Mouse (Mus musculus) stomach, embryonic 14.5 days (tissue): Measurements from ENCODE around the gene Tm4sf1. TPM values are rescaled to one million over a fixed set of nuclear protein-coding genes. Genes with fewer than 3 reads are reported as not detected.

Source experiments
- ATAC-seq: fragments of 200-750 bp; cut with Nextera tagmentation; 2 replicates; pipeline ENCODE4 v1.8.0; 2017; ENCODE audit warnings: low read depth, moderate TSS enrichment; ENCODE audit not compliant: insufficient number of reproducible peaks, insufficient read depth, low FRiP score
- H3K27ac ChIP-seq: fragments of 300-500 bp; sonication (generic); 2 replicates; pipeline ENCODE4 v1.5.1; 2014; ENCODE audit warnings: mild to moderate bottlenecking, low read length, moderate library complexity, mixed read lengths
- H3K27me3 ChIP-seq: fragments of 300-500 bp; sonication (generic); 2 replicates; pipeline ENCODE4 v1.6.1; 2014; ENCODE audit warnings: low read length, control low read depth, mixed read lengths; ENCODE audit not compliant: control insufficient read depth, insufficient read depth
- H3K36me3 ChIP-seq: fragments of 300-500 bp; sonication (generic); 2 replicates; pipeline ENCODE4 v1.6.1; 2014; ENCODE audit warnings: mild to moderate bottlenecking, control low read depth, low read length, moderate library complexity, mixed read lengths; ENCODE audit not compliant: control insufficient read depth, insufficient read depth
- H3K4me1 ChIP-seq: fragments of 300-500 bp; sonication (generic); 2 replicates; pipeline ENCODE4 v1.6.1; 2014; ENCODE audit warnings: low read length, control low read depth, mixed read lengths; ENCODE audit not compliant: control insufficient read depth, insufficient read depth
- H3K4me2 ChIP-seq: fragments of 300-500 bp; sonication (generic); replicated peaks from 2 replicates; pipeline ENCODE4 v1.6.1; 2014; ENCODE audit warnings: low read depth, low read length, control low read depth
- H3K4me3 ChIP-seq: fragments of 300-500 bp; sonication (generic); 2 replicates; pipeline ENCODE4 v1.5.1; 2014; ENCODE audit warnings: low read depth, low read length, control low read depth
- H3K9ac ChIP-seq: fragments of 300-500 bp; sonication (generic); replicated peaks from 2 replicates; pipeline ENCODE4 v1.6.1; 2014; ENCODE audit warnings: low read depth, mild to moderate bottlenecking, control low read depth, low read length, moderate library complexity, mixed read lengths
- H3K9me3 ChIP-seq: fragments of 300-500 bp; sonication (generic); 2 replicates; pipeline ENCODE4 v1.6.1; 2016; ENCODE audit warnings: low read depth, low read length, control low read depth; ENCODE audit not compliant: control insufficient read depth
- WGBS: fragments of 180-500 bp; shearing (Covaris S2); extraction: QIAGEN DNeasy Blood & Tissue Kit; methylation state at CpG from one replicate; pipeline ENCODE4 v1.1.7; 2014; 5-methylcytosine and 5-hydroxymethylcytosine counted together
- polyA plus RNA-seq: library from polyadenylated mRNA; unstranded; fragments of >200 nt; fragmentation: Nextera tagmentation; extraction: Ambion mirVana; gene quantifications from 2 replicates; pipeline ENCODE4 v1.2.1, GENCODE M21; 2014

The Tm4sf1 gene
- polyA plus RNA-seq, 1 experiment from 2014 or later = 46.2 TPM

GRCm38 (mm10) chr3:57305564-57305963 is 3.8 kb upstream of the Tm4sf1 start:
- no peak for ATAC-seq
- Histone ChIP-seq H3K4me1 (no peaks in the 10 kb centered on the region), H3K4me3 (no peak overlapping the region), H3K27ac (no peak overlapping the region), H3K27me3 (no peaks in the 10 kb centered on the region), H3K9me3 (no peaks in the 10 kb centered on the region), H3K4me2 (no peak overlapping the region), H3K36me3 (no peaks in the 10 kb centered on the region), H3K9ac (no peak overlapping the region)
- 62% methylated on average over 4 of the region's 4 CpGs for WGBS

- no peaks in the 10 kb centered on the region for H3K4me1 ChIP-seq
- 68% methylated on average over 5 of the region's 5 CpGs for WGBS
- H3K4me2 ChIP-seq = no peak overlapping the region
- no peak for ATAC-seq
- no peaks in the 10 kb centered on the region for H3K27me3 ChIP-seq
- no peaks in the 10 kb centered on the region for H3K36me3 ChIP-seq
- H3K9ac ChIP-seq = no peak overlapping the region
- H3K4me3 ChIP-seq = no peak overlapping the region
- H3K27ac ChIP-seq = no peak overlapping the region
- no peaks in the 10 kb centered on the region for H3K9me3 ChIP-seq
These were observed 2.7 kb upstream of the Tm4sf1 start for GRCm38 (mm10) chr3:57304484-57304883.

- Histone ChIP-seq H3K9me3 (no peaks in the 10 kb centered on the region), H3K27ac (no peak overlapping the region), H3K4me2 (no peak overlapping the region), H3K4me1 (no peaks in the 10 kb centered on the region), H3K9ac (no peak overlapping the region), H3K36me3 (no peaks in the 10 kb centered on the region), H3K4me3 (no peak overlapping the region), H3K27me3 (no peaks in the 10 kb centered on the region)
- 56% methylated on average over 4 of the region's 4 CpGs for WGBS
- no peak for ATAC-seq
These were observed 2.3 kb upstream of the Tm4sf1 start for GRCm38 (mm10) chr3:57304050-57304449.

- H3K4me3 ChIP-seq = no peak overlapping the region
- 72% methylated on average over 3 of the region's 3 CpGs for WGBS
- no peaks in the 10 kb centered on the region for H3K9me3 ChIP-seq
- no peaks in the 10 kb centered on the region for H3K27me3 ChIP-seq
- ATAC-seq = no peak
- H3K4me2 ChIP-seq = no peak overlapping the region
- H3K36me3 ChIP-seq = no peaks in the 10 kb centered on the region
- H3K27ac ChIP-seq = no peak overlapping the region
- H3K4me1 ChIP-seq = no peaks in the 10 kb centered on the region
- H3K9ac ChIP-seq = no peak overlapping the region
These were observed 1.7 kb upstream of the Tm4sf1 start for GRCm38 (mm10) chr3:57303486-57303885.

GRCm38 (mm10) chr3:57302886-57303285 is 1.1 kb upstream of the Tm4sf1 start:
- no peak for ATAC-seq
- H3K27me3 ChIP-seq = no peaks in the 10 kb centered on the region
- no peak overlapping the region for H3K4me2 ChIP-seq
- WGBS = 50% methylated on average over 2 of the region's 2 CpGs
- H3K9me3 ChIP-seq = no peaks in the 10 kb centered on the region
- H3K4me1 ChIP-seq = no peaks in the 10 kb centered on the region
- no peak overlapping the region for H3K4me3 ChIP-seq
- H3K9ac ChIP-seq = no peak overlapping the region
- no peak overlapping the region for H3K27ac ChIP-seq
- H3K36me3 ChIP-seq = no peaks in the 10 kb centered on the region

- Histone ChIP-seq H3K27ac (no peak overlapping the region), H3K9ac (no peak overlapping the region), H3K27me3 (no peaks in the 10 kb centered on the region), H3K36me3 (no peaks in the 10 kb centered on the region), H3K4me2 (no peak overlapping the region), H3K4me3 (no peak overlapping the region), H3K4me1 (no peaks in the 10 kb centered on the region), H3K9me3 (no peaks in the 10 kb centered on the region)
- ATAC-seq = no peak
- 86% methylated on average over 4 of the region's 4 CpGs for WGBS
These were observed 422 bp downstream of the Tm4sf1 start for GRCm38 (mm10) chr3:57301366-57301765.

GRCm38 (mm10) chr3:57297991-57298390 is 3.8 kb downstream of the Tm4sf1 start:
- no peak for ATAC-seq
- H3K9ac ChIP-seq = no peak overlapping the region

GRCm38 (mm10) chr3:57296574-57296973 is 5.2 kb downstream of the Tm4sf1 start:
- ATAC-seq = no peak
- Histone ChIP-seq H3K9me3 (no peaks in the 10 kb centered on the region), H3K4me3 (no peak overlapping the region), H3K27me3 (no peaks in the 10 kb centered on the region), H3K4me2 (no peak overlapping the region), H3K4me1 (peaks cover 12% of the 10 kb centered on the region; the same call in 1 of the 2 replicates), H3K9ac (no peak overlapping the region), H3K36me3 (no peaks in the 10 kb centered on the region), H3K27ac (no peak overlapping the region)

More at GRCm38 (mm10) chr3:57297991-57298390, 3.8 kb downstream of the Tm4sf1 start:
- no peaks in the 10 kb centered on the region for H3K9me3 ChIP-seq
- no peaks in the 10 kb centered on the region for H3K27me3 ChIP-seq
- H3K4me1 ChIP-seq = peaks cover 12% of the 10 kb centered on the region; the same call in 1 of the 2 replicates
- H3K4me2 ChIP-seq = no peak overlapping the region
- no peak overlapping the region for H3K4me3 ChIP-seq
- 91% methylated on average over 2 of the region's 2 CpGs for WGBS
- H3K27ac ChIP-seq = no peak overlapping the region
- H3K36me3 ChIP-seq = no peaks in the 10 kb centered on the region

- no peak overlapping the region for H3K4me2 ChIP-seq
- H3K4me3 ChIP-seq = no peak overlapping the region
- H3K36me3 ChIP-seq = no peaks in the 10 kb centered on the region
- peaks cover 12% of the 10 kb centered on the region; the same call in 1 of the 2 replicates for H3K4me1 ChIP-seq
- peak overlapping the region; percentile 66; the same call in 1 of the 2 replicates for H3K27ac ChIP-seq
- H3K9ac ChIP-seq = no peak overlapping the region
- ATAC-seq = no peak
- WGBS = 69% methylated on average over 4 of the region's 4 CpGs
- no peaks in the 10 kb centered on the region for H3K9me3 ChIP-seq
- no peaks in the 10 kb centered on the region for H3K27me3 ChIP-seq
These were observed 6.2 kb downstream of the Tm4sf1 start for GRCm38 (mm10) chr3:57295631-57296030.
